Mouse (Mus musculus): ENCODE data around the gene Zfp518b. TPM values are rescaled to one million over a fixed set of nuclear protein-coding genes. Genes with fewer than 3 reads are reported as not detected.

Gene Zfp518b
- polyA plus RNA-seq (2017; shearing (Covaris generic)): 1.2 TPM

GRCm38 (mm10) chr5:38684164-38684911, at the start of gene Zfp518b:
Gene Zfp518b, minus strand, starts transcription at chr5:38684826.

Other genes starting within 250 kb of the Zfp518b start
- 7.4 TPM for gene Slc2a9, start 181.7 kb downstream of the Zfp518b start, polyA plus RNA-seq (2017; shearing (Covaris generic))
- 585 TPM for gene Wdr1, start 121.6 kb downstream of the Zfp518b start, polyA plus RNA-seq (2017; shearing (Covaris generic))
- gene Clnk, start 192.0 kb upstream of the Zfp518b start, polyA plus RNA-seq (2017; shearing (Covaris generic)): not detected

All from CD4-positive, CD25-positive, alpha-beta regulatory T cell (primary cell).